Mouse (Mus musculus): ENCODE measurements at regions not wholly inside any gene's neighbourhood (a gene's known extent, or its start where the extent isn't known, plus 50 kb on each side); places are given as distances from the start of the nearest gene placed in this dataset.
"Not testable (repeated sequence)": the region's sequence is repeated elsewhere in the genome, so short reads cannot be mapped to it uniquely, and the experiment has no call there.

DNA sequence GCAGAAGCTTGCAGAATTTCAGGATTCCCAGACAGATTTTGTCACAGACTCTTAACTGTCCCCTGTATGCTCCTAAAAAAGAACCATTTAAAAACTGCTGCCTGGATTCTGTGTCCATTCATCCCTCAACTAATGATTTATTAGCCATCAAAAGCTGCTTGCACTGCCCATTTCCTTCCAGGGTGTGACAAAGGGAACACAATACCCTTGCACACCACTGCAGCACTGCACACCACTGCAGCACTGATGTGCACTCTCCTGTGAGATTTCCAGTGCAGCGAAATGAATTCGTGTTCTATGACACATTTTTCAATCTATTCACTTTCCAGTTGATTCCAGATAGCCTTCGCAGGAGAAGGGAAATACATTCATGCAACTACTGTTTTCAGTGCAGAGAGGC, 555.0 kb upstream of the Adamts5 start:
- 73% methylated on average over 3 of the region's 3 CpGs for WGBS

DNA sequence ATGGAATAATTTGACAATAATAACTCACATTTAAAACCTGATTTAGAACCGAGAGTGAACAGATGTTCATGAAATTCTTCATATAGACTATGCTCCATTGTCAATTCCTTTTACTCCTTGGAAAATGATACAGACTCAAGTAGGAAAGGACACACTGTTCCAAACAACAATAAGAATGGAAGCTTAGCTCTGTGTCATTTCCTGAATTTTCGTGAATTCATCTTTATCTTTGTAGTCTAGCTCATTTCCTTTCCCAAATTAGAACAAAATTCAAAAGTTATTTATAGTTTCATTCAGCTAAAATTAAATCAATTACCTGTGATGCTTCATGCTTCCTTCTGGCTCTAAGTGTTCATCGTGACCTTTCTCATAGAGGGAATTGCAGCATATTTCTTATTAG, 553.2 kb upstream of the Adamts5 start:
- no peaks in the 10 kb centered on the region for H3K4me1 ChIP-seq
- H3K9ac ChIP-seq, result no peak overlapping the region
- H3K27ac ChIP-seq, result no peak overlapping the region
- H3K27me3 ChIP-seq, result no peaks in the 10 kb centered on the region
- no peaks in the 10 kb centered on the region for H3K9me3 ChIP-seq
- no peaks in the 10 kb centered on the region for H3K36me3 ChIP-seq
- no peak overlapping the region for H3K4me3 ChIP-seq
- no peak for ATAC-seq (ENCODE audit: insufficient number of reproducible peaks, low FRiP score, low TSS enrichment, low read depth)
- 68% methylated on average over 3 of the region's 3 CpGs for WGBS
- H3K4me2 ChIP-seq, result no peak overlapping the region

More for the DNA sequence above, 555.0 kb upstream of the Adamts5 start:
- no peak overlapping the region for H3K9ac ChIP-seq
- no peaks in the 10 kb centered on the region for H3K27me3 ChIP-seq
- no peak overlapping the region for H3K4me2 ChIP-seq
- ATAC-seq (ENCODE audit: insufficient number of reproducible peaks, low FRiP score, low TSS enrichment, low read depth), result no peak
- peaks cover 7% of the 10 kb centered on the region; the same call in 1 of the 2 replicates for H3K4me1 ChIP-seq
- H3K9me3 ChIP-seq, result no peaks in the 10 kb centered on the region
- H3K27ac ChIP-seq, result no peak overlapping the region
- no peak overlapping the region for H3K4me3 ChIP-seq
- H3K36me3 ChIP-seq, result no peaks in the 10 kb centered on the region

DNA sequence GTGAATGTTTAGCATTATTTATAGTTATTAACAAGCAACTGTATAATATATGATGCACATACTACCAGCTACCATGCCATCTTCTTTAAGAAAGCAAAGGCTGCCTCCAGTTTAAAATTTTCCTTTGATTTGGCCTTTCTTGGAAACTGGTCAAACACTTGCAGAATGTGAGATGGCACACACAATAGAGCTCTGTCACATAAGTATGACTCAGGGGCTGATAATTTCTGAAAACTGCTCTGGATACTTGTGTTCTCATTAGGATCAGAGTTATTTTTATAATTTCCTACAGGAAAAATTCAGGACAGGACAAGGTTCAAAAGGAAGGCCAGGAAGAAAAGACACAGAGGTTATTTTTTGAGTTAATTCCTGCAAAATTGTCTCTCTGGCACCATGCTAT, 552.4 kb upstream of the Adamts5 start:
- no peaks in the 10 kb centered on the region for H3K36me3 ChIP-seq
- H3K27ac ChIP-seq, result no peak overlapping the region
- no peaks in the 10 kb centered on the region for H3K9me3 ChIP-seq
- H3K4me3 ChIP-seq, result no peak overlapping the region
- no peak for ATAC-seq (ENCODE audit: insufficient number of reproducible peaks, low FRiP score, low TSS enrichment, low read depth)
- no peaks in the 10 kb centered on the region for H3K27me3 ChIP-seq
- H3K4me2 ChIP-seq, result no peak overlapping the region
- H3K9ac ChIP-seq, result no peak overlapping the region
- H3K4me1 ChIP-seq, result no peaks in the 10 kb centered on the region

DNA sequence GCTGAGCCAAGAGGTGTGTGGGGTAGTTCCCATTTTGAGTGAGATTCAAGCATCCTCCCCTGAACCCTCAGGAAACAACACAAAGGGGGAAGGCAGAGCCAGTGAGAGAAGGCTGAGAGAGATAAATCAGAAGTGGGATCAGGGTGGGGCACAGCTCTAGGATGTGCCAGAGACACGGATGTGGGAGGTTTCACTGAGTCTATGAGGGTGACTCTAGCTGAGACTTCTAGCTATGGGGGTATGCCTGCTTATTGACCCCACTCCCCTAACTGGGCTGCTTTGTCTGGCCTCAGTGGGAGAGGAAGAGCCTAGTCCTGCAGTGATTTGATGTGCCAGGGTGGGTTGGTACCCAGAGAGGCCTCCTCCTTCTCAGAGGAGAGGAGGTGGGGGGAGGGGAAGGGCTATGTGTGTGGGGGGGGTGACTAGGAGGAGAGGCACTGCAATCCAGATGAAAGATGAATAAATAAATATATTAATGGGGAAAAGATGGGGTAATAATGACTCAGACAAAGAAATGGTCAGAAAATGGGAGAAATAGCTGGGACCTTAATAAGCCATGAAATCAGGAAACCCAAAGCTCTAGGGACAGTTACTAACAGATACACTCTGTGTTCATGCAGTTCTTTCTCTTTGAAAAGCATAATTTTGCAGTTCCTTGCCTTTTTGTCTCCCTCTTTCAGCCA, 547.0 kb upstream of the Adamts5 start:
- Histone ChIP-seq H3K9ac (no peak overlapping the region), H3K4me3 (no peak overlapping the region), H3K27ac (no peak overlapping the region), H3K9me3 (no peaks in the 10 kb centered on the region), H3K27me3 (no peaks in the 10 kb centered on the region), H3K36me3 (no peaks in the 10 kb centered on the region), H3K4me1 (no peaks in the 10 kb centered on the region), H3K4me2 (no peak overlapping the region)
- no peak for ATAC-seq (ENCODE audit: insufficient number of reproducible peaks, low FRiP score, low TSS enrichment, low read depth)
- 45% methylated on average over 1 of the region's 1 CpGs for WGBS

DNA sequence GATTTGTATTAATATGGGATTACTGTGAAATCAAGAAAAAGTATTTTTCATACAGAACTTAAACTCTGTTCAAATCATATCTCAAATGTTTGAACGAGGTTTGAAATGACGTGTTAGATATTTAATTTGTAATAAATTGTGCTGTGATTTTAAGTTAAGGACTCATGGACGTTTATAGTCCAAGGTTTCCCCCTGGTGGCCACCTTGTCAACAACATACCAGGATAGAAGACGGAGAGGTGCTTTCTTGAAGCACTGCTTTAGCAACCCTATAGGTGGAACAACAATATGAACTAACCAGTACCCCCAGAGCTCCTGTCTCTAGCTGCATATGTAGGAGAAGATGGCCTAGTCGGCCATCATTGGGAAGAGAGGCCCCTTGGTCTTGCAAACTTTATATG, 517.8 kb upstream of the Adamts5 start:
- WGBS, result 6% methylated on average over 5 of the region's 5 CpGs
- H3K36me3 ChIP-seq; H3K9me3 ChIP-seq; ATAC-seq (ENCODE audit: insufficient number of reproducible peaks, low FRiP score, low TSS enrichment, low read depth); H3K4me3 ChIP-seq; H3K9ac ChIP-seq; H3K27ac ChIP-seq; H3K4me1 ChIP-seq; H3K27me3 ChIP-seq; H3K4me2 ChIP-seq: not testable (repeated sequence)

DNA sequence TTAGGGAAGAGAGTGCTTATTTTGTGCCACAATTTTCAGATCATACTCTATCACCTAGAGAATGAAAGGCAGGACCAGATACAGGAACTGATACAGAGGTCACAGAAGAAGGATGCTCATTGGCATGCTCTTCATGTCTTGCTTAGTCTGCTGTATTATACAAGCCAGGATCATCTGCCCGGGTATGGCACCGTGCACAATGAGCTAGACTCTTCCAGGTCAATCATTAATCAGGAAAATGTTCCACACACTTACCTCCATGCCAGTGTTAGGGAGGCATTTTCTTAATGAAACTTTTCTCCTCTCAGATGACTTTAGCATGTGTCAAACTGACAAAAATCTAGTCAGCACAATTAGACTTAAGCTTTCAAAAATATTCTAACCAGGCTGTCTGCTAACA, 502.7 kb upstream of the Adamts5 start:
- Histone ChIP-seq H3K4me1 (no peaks in the 10 kb centered on the region), H3K36me3 (no peaks in the 10 kb centered on the region), H3K4me2 (no peak overlapping the region), H3K9me3 (no peaks in the 10 kb centered on the region), H3K4me3 (no peak overlapping the region), H3K27me3 (no peaks in the 10 kb centered on the region), H3K9ac (no peak overlapping the region), H3K27ac (no peak overlapping the region)
- WGBS, result 90% methylated on average over 2 of the region's 2 CpGs
- no peak for ATAC-seq (ENCODE audit: insufficient number of reproducible peaks, low FRiP score, low TSS enrichment, low read depth)

DNA sequence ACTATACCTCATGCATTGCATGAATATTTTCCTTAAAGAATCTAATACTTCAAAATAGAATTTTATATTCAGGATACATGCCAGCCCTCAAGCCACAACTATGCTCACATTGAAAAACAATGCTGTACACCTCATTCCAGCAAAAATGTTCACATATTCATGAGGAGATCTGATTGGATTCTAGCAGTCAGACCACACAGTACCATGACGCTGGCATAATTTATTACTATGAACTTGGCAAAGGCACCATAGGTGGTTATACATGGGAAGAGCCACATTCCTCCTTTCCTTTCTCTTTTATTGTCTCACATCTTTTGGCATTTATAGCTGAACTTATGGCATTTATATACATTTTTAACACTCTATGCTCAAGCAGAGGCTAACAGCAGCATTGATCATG, 499.8 kb upstream of the Adamts5 start:
- Histone ChIP-seq H3K36me3 (no peaks in the 10 kb centered on the region), H3K27me3 (no peaks in the 10 kb centered on the region), H3K4me3 (no peak overlapping the region), H3K9me3 (no peaks in the 10 kb centered on the region), H3K27ac (no peak overlapping the region), H3K4me2 (no peak overlapping the region), H3K9ac (no peak overlapping the region), H3K4me1 (no peaks in the 10 kb centered on the region)
- ATAC-seq (ENCODE audit: insufficient number of reproducible peaks, low FRiP score, low TSS enrichment, low read depth), result no peak
- 47% methylated on average over 1 of the region's 1 CpGs for WGBS

DNA sequence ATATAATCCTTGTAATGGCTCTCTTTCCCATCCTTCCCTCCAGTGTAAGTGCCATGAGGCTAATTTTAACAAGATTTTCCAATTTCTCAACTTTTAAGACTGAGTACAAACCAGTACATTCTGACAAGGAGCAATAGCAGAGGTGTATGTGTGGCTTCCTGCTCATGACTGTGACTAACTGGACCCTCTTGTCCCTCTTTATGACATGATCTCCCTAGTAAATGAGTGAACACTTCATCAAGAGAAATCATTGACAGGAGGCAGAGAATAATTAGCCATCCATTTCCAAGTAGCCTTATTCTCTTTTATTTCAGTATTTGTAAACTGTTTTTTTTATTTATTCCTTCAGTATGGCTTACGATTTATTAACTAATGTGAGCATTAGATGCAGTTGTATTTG, 497.7 kb upstream of the Adamts5 start:
- H3K36me3 ChIP-seq, result no peaks in the 10 kb centered on the region
- no peak for ATAC-seq (ENCODE audit: insufficient number of reproducible peaks, low FRiP score, low TSS enrichment, low read depth)
- no peaks in the 10 kb centered on the region for H3K27me3 ChIP-seq
- H3K27ac ChIP-seq, result no peak overlapping the region
- no peak overlapping the region for H3K9ac ChIP-seq
- 92% methylated on average over 1 of the region's 1 CpGs for WGBS
- no peak overlapping the region for H3K4me3 ChIP-seq
- H3K4me2 ChIP-seq, result no peak overlapping the region
- H3K4me1 ChIP-seq, result no peaks in the 10 kb centered on the region
- no peaks in the 10 kb centered on the region for H3K9me3 ChIP-seq

DNA sequence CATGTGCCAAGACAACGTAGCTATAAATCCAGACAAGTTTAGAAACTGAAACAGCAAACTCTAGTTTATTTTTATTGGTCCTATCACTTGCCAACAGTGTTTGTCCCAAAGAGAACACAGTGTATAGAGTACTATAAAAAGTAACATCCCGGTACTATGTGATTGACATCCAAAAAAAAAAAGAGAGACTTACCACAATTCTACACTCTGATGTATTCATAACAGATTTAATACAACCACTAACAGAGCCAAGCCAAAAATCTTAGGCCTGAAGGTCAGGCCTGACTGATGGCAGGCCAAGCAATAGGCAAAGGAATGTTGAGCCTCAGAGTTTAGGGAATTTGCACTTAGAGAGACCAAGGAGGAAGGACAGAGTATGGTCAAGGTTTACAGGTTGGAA, 495.9 kb upstream of the Adamts5 start:
- H3K36me3 ChIP-seq, result no peaks in the 10 kb centered on the region
- WGBS, result 61% methylated on average over 2 of the region's 2 CpGs
- H3K27me3 ChIP-seq, result no peaks in the 10 kb centered on the region
- ATAC-seq (ENCODE audit: insufficient number of reproducible peaks, low FRiP score, low TSS enrichment, low read depth), result no peak
- H3K9ac ChIP-seq, result no peak overlapping the region
- no peak overlapping the region for H3K4me3 ChIP-seq
- H3K27ac ChIP-seq, result no peak overlapping the region
- no peaks in the 10 kb centered on the region for H3K4me1 ChIP-seq
- H3K9me3 ChIP-seq, result no peaks in the 10 kb centered on the region
- no peak overlapping the region for H3K4me2 ChIP-seq

DNA sequence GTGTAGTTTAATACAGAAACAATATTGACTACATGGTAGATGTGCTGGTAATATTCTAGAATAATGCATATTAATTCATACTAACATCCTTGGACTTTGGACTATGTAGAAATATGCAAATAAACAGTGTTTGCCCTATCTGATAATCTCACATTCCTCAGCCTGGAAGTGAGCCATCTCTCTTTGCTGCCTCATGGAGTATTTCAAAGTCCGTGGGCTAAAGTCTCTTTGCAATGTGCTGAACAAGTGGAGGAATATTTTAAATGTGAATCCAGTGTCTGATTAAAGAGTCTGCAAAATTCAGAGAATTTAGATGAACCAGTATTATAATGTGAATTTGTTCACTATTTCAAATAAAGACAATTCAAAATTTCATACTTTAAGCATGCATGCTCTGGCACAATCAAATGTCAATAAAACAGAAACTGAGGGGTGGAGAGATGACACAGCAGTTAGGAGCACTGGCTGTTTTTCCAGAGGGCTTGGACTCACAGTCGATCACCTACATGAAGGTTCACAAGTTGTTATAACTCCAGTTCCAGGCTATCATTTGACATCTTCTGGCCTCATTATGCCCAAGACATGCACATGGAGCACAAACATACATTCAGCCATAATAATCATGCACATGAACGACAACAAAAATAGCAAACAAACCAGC, 487.6 kb upstream of the Adamts5 start:
- Histone ChIP-seq H3K27me3 (no peaks in the 10 kb centered on the region), H3K4me1 (no peaks in the 10 kb centered on the region), H3K9me3 (no peaks in the 10 kb centered on the region), H3K36me3 (no peaks in the 10 kb centered on the region), H3K4me2 (no peak overlapping the region), H3K9ac (no peak overlapping the region), H3K27ac (no peak overlapping the region), H3K4me3 (no peak overlapping the region)
- ATAC-seq (ENCODE audit: insufficient number of reproducible peaks, low FRiP score, low TSS enrichment, low read depth), result no peak
- WGBS, result 78% methylated on average over 3 of the region's 3 CpGs

DNA sequence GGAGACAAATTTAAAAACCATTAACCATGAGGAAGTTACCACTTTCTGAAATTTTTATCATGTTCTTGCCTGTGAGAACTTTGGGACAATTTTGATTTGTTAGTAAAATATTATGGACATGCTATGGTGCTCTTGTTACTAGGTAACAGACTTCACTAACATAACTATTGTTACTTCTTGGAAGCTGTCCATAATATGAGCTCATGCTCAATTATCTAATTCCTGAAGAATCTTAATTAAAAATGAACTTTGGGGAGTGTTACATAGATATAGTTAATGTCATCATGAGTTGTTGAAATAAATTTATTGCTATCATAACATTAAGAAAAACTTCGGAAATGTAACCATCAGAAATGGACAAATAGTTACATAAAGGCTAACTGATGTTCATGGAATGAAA, 486.5 kb upstream of the Adamts5 start:
- Histone ChIP-seq H3K9ac (no peak overlapping the region), H3K4me2 (no peak overlapping the region), H3K36me3 (no peaks in the 10 kb centered on the region), H3K27me3 (no peaks in the 10 kb centered on the region), H3K27ac (no peak overlapping the region), H3K4me1 (no peaks in the 10 kb centered on the region), H3K4me3 (no peak overlapping the region), H3K9me3 (no peaks in the 10 kb centered on the region)
- ATAC-seq (ENCODE audit: insufficient number of reproducible peaks, low FRiP score, low TSS enrichment, low read depth), result no peak
- WGBS, result 75% methylated on average over 1 of the region's 1 CpGs

DNA sequence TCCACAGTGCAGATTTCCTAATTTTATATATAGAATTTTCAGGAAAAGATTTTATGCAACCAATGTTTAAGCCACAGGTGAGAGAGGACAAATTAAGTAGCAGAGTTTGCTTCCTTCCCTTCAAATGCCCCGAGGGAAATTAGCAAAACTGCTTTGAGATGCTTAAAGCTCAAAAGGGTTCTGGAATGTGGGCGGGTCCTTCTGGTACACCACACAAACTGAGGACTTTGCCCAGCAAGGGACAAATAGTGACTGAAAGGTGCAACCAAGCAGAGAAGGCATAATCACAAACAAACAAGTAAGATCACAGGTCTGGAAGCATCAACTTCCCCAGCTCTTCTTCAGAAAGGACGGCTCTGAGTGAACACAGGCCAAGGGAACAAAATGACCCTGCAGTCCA, 476.4 kb upstream of the Adamts5 start:
- no peaks in the 10 kb centered on the region for H3K9me3 ChIP-seq

DNA sequence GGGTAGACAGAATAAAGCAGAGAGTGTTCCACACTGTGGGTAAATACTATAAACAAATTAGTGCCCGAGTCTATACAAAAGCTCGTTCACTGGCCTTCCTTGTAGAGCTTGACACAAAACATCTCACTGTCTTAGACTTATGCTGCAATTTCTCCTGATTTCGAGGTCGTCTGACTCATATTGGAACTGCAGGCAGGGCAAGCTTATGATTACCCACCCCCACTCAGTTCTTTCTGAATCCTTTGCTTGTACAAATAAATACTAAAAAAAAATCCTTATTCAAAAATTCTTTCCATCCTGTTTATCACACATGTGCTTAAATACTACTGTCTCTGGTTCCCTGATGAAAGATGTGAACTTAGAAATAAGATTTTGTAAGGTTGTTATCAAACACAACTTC, 470.0 kb upstream of the Adamts5 start:
- WGBS, result 77% methylated on average over 4 of the region's 4 CpGs
- no peak for ATAC-seq (ENCODE audit: insufficient number of reproducible peaks, low FRiP score, low TSS enrichment, low read depth)
- no peak overlapping the region for H3K4me2 ChIP-seq
- H3K4me3 ChIP-seq, result no peak overlapping the region
- H3K9ac ChIP-seq, result no peak overlapping the region
- no peaks in the 10 kb centered on the region for H3K36me3 ChIP-seq
- H3K27me3 ChIP-seq, result no peaks in the 10 kb centered on the region
- no peak overlapping the region for H3K27ac ChIP-seq
- no peaks in the 10 kb centered on the region for H3K9me3 ChIP-seq
- no peaks in the 10 kb centered on the region for H3K4me1 ChIP-seq

More for the DNA sequence above, 476.4 kb upstream of the Adamts5 start:
- no peak for ATAC-seq (ENCODE audit: insufficient number of reproducible peaks, low FRiP score, low TSS enrichment, low read depth)
- Histone ChIP-seq H3K4me2 (no peak overlapping the region), H3K9ac (no peak overlapping the region), H3K27ac (no peak overlapping the region), H3K36me3 (no peaks in the 10 kb centered on the region), H3K4me3 (no peak overlapping the region), H3K27me3 (no peaks in the 10 kb centered on the region), H3K4me1 (no peaks in the 10 kb centered on the region)
- 37% methylated on average over 3 of the region's 3 CpGs for WGBS
